ENCODE assay signal across 24 mouse cellular contexts in genomic region chr8:57536167-57536566, GRCm38 (mm10).
"Had no signal": no experiment of that assay in that cellular context is flagged by ENCODE, and none has a peak within 500 bp of the region (broad histone marks: within the 10 kb centered on the region; RNA-seq: fewer than 3 reads in every experiment).

No protein-coding gene starts in this region.

- DNase-seq: forebrain, postnatal 0 days; gastrocnemius, postnatal 14 days; gastrocnemius, postnatal 36 days; heart, adult 2 months; heart, postnatal 10 days; heart, postnatal 36 days; kidney, adult 18-20 months; kidney, adult 8-10 months; kidney, postnatal 10 days; kidney, postnatal 25 days; kidney, postnatal 4 days; liver had no signal

- H3K4me3 ChIP-seq: heart, adult 2 months; heart, embryonic 12.5 days; hindbrain, embryonic 10.5 days; hindbrain, embryonic 12.5 days; layer of hippocampus, adult 2 months; left cerebral cortex, adult 2 months; limb, embryonic 10.5 days; limb, embryonic 12.5 days had no signal

- H3K27ac ChIP-seq: heart, adult 2 months; hindbrain, embryonic 10.5 days; hindbrain, embryonic 12.5 days; hindbrain, embryonic 14.5 days; layer of hippocampus, adult 2 months; left cerebral cortex, adult 2 months; limb, embryonic 10.5 days; limb, embryonic 12.5 days had no signal

- H3K4me1 ChIP-seq: hindbrain, embryonic 10.5 days; hindbrain, embryonic 12.5 days; limb, embryonic 12.5 days had no signal

- H3K4me2 ChIP-seq: heart, embryonic 12.5 days; hindbrain, embryonic 12.5 days; hindbrain, embryonic 14.5 days; limb, embryonic 12.5 days; liver, embryonic 11.5 days had no signal

- ATAC-seq: forebrain, postnatal 0 days; hindbrain, embryonic 16.5 days; inflammation-experienced regulatory T-cells, adult 6 months; intestine, postnatal 0 days had no signal

- H3K9me3 ChIP-seq: heart, embryonic 12.5 days; hindbrain, embryonic 10.5 days; hindbrain, embryonic 12.5 days; limb, embryonic 10.5 days had no signal

- H3K9ac ChIP-seq: forebrain, postnatal 0 days; heart, embryonic 12.5 days; hindbrain, embryonic 12.5 days; hindbrain, embryonic 14.5 days; limb, embryonic 12.5 days had no signal

- H3K27me3 ChIP-seq: heart, embryonic 12.5 days; hindbrain, embryonic 12.5 days; limb, embryonic 12.5 days had no signal
